Mouse (Mus musculus) lung, embryonic 14.5 days (tissue): ENCODE data around the gene Lrba. TPM values are rescaled to one million over a fixed set of nuclear protein-coding genes. Genes with fewer than 3 reads are reported as not detected.

ENCODE experiments used
- ATAC-seq: fragments of 200-750 bp; cut with Nextera tagmentation; 2 replicates; pipeline ENCODE4 v1.8.0; 2017; ENCODE audit warnings: mild to moderate bottlenecking, moderate TSS enrichment, moderate library complexity; ENCODE audit not compliant: insufficient read depth
- DNase-seq: peaks from one replicate; pipeline ENCODE4 v3.0.0-alpha.2; 2015
- H3K27ac ChIP-seq: fragments of 300-500 bp; sonication (generic); 2 replicates; pipeline ENCODE4 v1.5.1; 2014; ENCODE audit warnings: low read depth, mild to moderate bottlenecking, moderate library complexity
- H3K27me3 ChIP-seq: fragments of 300-500 bp; sonication (generic); 2 replicates; pipeline ENCODE4 v1.6.1; 2014; ENCODE audit warnings: low read length, control low read depth; ENCODE audit not compliant: insufficient read depth
- H3K36me3 ChIP-seq: fragments of 300-500 bp; sonication (generic); 2 replicates; pipeline ENCODE4 v1.6.1; 2014; ENCODE audit warnings: control low read depth; ENCODE audit not compliant: insufficient read depth
- H3K4me1 ChIP-seq: fragments of 300-500 bp; sonication (generic); 2 replicates; pipeline ENCODE4 v1.6.1; 2014; ENCODE audit warnings: antibody characterized with exemption, control low read depth; ENCODE audit not compliant: insufficient read depth
- H3K4me2 ChIP-seq: fragments of 300-500 bp; sonication (generic); 2 replicates; pipeline ENCODE4 v1.6.1; 2014; ENCODE audit warnings: mild to moderate bottlenecking
- H3K4me3 ChIP-seq: fragments of 300-500 bp; sonication (generic); 2 replicates; pipeline ENCODE4 v1.5.1; 2014; ENCODE audit warnings: low read depth, low read length
- H3K9ac ChIP-seq: fragments of 300-500 bp; sonication (generic); 2 replicates; pipeline ENCODE4 v1.6.1; 2014
- H3K9me3 ChIP-seq: fragments of 300-500 bp; sonication (generic); 2 replicates; pipeline ENCODE4 v1.6.1; 2016; ENCODE audit warnings: low read depth, low read length, control low read depth
- CTCF ChIP-seq: IDR thresholded peaks from 2 replicates; pipeline ENCODE4 v1.5.1; 2016; ENCODE audit warnings: antibody characterized with exemption, low read depth
- WGBS: fragments of 180-500 bp; shearing (Covaris S2); extraction: QIAGEN DNeasy Blood & Tissue Kit; methylation state at CpG from one replicate; pipeline ENCODE4 v1.1.7; 2014; 5-methylcytosine and 5-hydroxymethylcytosine counted together
- polyA plus RNA-seq: library from polyadenylated mRNA; unstranded; fragments of >200 nt; fragmentation: Nextera tagmentation; extraction: Ambion mirVana; gene quantifications from 2 replicates; pipeline ENCODE4 v1.2.1, GENCODE M21; 2014

Gene Lrba
- polyA plus RNA-seq, 1 experiment from 2014 or later, result 5.5 TPM

GRCm38 (mm10) chr3:86311406-86311805, 86.9 kb downstream of the Lrba start:
- Histone ChIP-seq H3K36me3 (no peaks in the 10 kb centered on the region), H3K4me1 (no peaks in the 10 kb centered on the region), H3K4me2 (no peak overlapping the region), H3K9ac (no peak overlapping the region), H3K4me3 (no peak overlapping the region), H3K27ac (no peak overlapping the region), H3K27me3 (no peaks in the 10 kb centered on the region), H3K9me3 (no peaks in the 10 kb centered on the region)
- DNase-seq (no peak), ATAC-seq (no peak)
- 37% methylated on average over 1 of the region's 1 CpGs for WGBS
- TF ChIP-seq CTCF, result no peak

- H3K9me3 ChIP-seq, result no peaks in the 10 kb centered on the region
- no peak for ATAC-seq
- no peak overlapping the region for H3K4me3 ChIP-seq
- H3K4me2 ChIP-seq, result no peak overlapping the region
- no peaks in the 10 kb centered on the region for H3K36me3 ChIP-seq
- 69% methylated on average over 5 of the region's 5 CpGs for WGBS
- H3K4me1 ChIP-seq, result no peaks in the 10 kb centered on the region
- no peaks in the 10 kb centered on the region for H3K27me3 ChIP-seq
- no peak overlapping the region for H3K9ac ChIP-seq
- no peak for TF ChIP-seq CTCF
- H3K27ac ChIP-seq, result no peak overlapping the region
- DNase-seq, result no peak
Observed at GRCm38 (mm10) chr3:86317636-86318035, 93.2 kb downstream of the Lrba start.

GRCm38 (mm10) chr3:86328531-86328930, 104.1 kb downstream of the Lrba start:
- WGBS, result 28% methylated on average over 1 of the region's 1 CpGs
- H3K9me3 ChIP-seq, result no peaks in the 10 kb centered on the region
- DNase-seq, result peak; percentile 66

GRCm38 (mm10) chr3:86343261-86343660, 118.8 kb downstream of the Lrba start:
- no peak overlapping the region for H3K9ac ChIP-seq
- no peak overlapping the region for H3K27ac ChIP-seq
- no peaks in the 10 kb centered on the region for H3K36me3 ChIP-seq
- no peak for TF ChIP-seq CTCF
- H3K4me2 ChIP-seq, result no peak overlapping the region
- ATAC-seq (no peak), DNase-seq (peak; percentile 17)
- no peaks in the 10 kb centered on the region for H3K27me3 ChIP-seq
- no peaks in the 10 kb centered on the region for H3K9me3 ChIP-seq
- no peak overlapping the region for H3K4me3 ChIP-seq
- H3K4me1 ChIP-seq, result no peaks in the 10 kb centered on the region
- WGBS, result 55% methylated on average over 5 of the region's 5 CpGs

More at GRCm38 (mm10) chr3:86328531-86328930, 104.1 kb downstream of the Lrba start:
- TF ChIP-seq CTCF, result peak; percentile 47
- no peak overlapping the region for H3K4me2 ChIP-seq
- no peaks in the 10 kb centered on the region for H3K4me1 ChIP-seq
- ATAC-seq, result no peak
- H3K9ac ChIP-seq, result no peak overlapping the region
- no peaks in the 10 kb centered on the region for H3K36me3 ChIP-seq
- no peaks in the 10 kb centered on the region for H3K27me3 ChIP-seq
- no peak overlapping the region for H3K4me3 ChIP-seq
- no peak overlapping the region for H3K27ac ChIP-seq

GRCm38 (mm10) chr3:86362486-86362885, 138.0 kb downstream of the Lrba start:
- H3K9ac ChIP-seq, result no peak overlapping the region
- 21% methylated on average over 5 of the region's 5 CpGs for WGBS
- H3K9me3 ChIP-seq, result no peaks in the 10 kb centered on the region
- no peak for TF ChIP-seq CTCF
- DNase-seq (peak; percentile 52), ATAC-seq (no peak)
- H3K4me3 ChIP-seq, result no peak overlapping the region
- no peaks in the 10 kb centered on the region for H3K27me3 ChIP-seq
- H3K27ac ChIP-seq, result no peak overlapping the region
- H3K4me1 ChIP-seq, result no peaks in the 10 kb centered on the region
- H3K4me2 ChIP-seq, result no peak overlapping the region
- H3K36me3 ChIP-seq, result no peaks in the 10 kb centered on the region

- Histone ChIP-seq H3K4me3 (no peak overlapping the region), H3K27me3 (no peaks in the 10 kb centered on the region), H3K4me1 (no peaks in the 10 kb centered on the region), H3K9ac (no peak overlapping the region), H3K9me3 (no peaks in the 10 kb centered on the region), H3K36me3 (no peaks in the 10 kb centered on the region), H3K27ac (no peak overlapping the region), H3K4me2 (no peak overlapping the region)
- no peak for TF ChIP-seq CTCF
- ATAC-seq (no peak), DNase-seq (no peak)
- 53% methylated on average over 2 of the region's 2 CpGs for WGBS
Observed at GRCm38 (mm10) chr3:86371466-86371865, 147.0 kb downstream of the Lrba start.

GRCm38 (mm10) chr3:86375276-86375675, 150.8 kb downstream of the Lrba start:
- ATAC-seq, result no peak
- Histone ChIP-seq H3K4me1 (no peaks in the 10 kb centered on the region), H3K9me3 (no peaks in the 10 kb centered on the region), H3K9ac (no peak overlapping the region), H3K36me3 (no peaks in the 10 kb centered on the region), H3K27me3 (no peaks in the 10 kb centered on the region), H3K4me2 (no peak overlapping the region), H3K4me3 (no peak overlapping the region), H3K27ac (no peak overlapping the region)
- no peak for DNase-seq
- no peak for TF ChIP-seq CTCF
- 63% methylated on average over 2 of the region's 2 CpGs for WGBS

GRCm38 (mm10) chr3:86382557-86382956, 158.1 kb downstream of the Lrba start:
- H3K9ac ChIP-seq, result no peak overlapping the region
- no peak for ATAC-seq
- 33% methylated on average over 2 of the region's 2 CpGs for WGBS
- no peaks in the 10 kb centered on the region for H3K9me3 ChIP-seq
- H3K36me3 ChIP-seq, result no peaks in the 10 kb centered on the region
- H3K4me2 ChIP-seq, result no peak overlapping the region
- H3K27ac ChIP-seq, result no peak overlapping the region
- H3K4me3 ChIP-seq, result no peak overlapping the region
- no peak for DNase-seq
- no peaks in the 10 kb centered on the region for H3K4me1 ChIP-seq
- no peak for TF ChIP-seq CTCF
- no peaks in the 10 kb centered on the region for H3K27me3 ChIP-seq
